Mouse (Mus musculus): ENCODE measurements around the gene Lef1.

Gene Lef1
- long read RNA-seq, experiment 1, partial matches to known transcripts = 2 of 6 reads
- long read RNA-seq, experiment 1, other reads (novel, unspliced or antisense) = 1 of 6 reads
- long read RNA-seq, experiment 2, transcript Lef1-201 (12 exons, 3,482 nt) = major isoform, 5 of 15 reads
- long read RNA-seq, experiment 2, partial matches to known transcripts = 1 of 15 reads
- long read RNA-seq, experiment 2, other reads (novel, unspliced or antisense) = 8 of 15 reads

- intact Hi-C loops (cut with DNase I) = no loop called here
Observed at GRCm38 (mm10) chr3:131110191-131111150, at the start of gene Lef1. TSS of gene Lef1 (plus strand) at chr3:131110471.

GRCm38 (mm10) chr3:131065001-131065400, 45.3 kb upstream of the Lef1 start:
- intact Hi-C loops (cut with DNase I) = no loop called here

GRCm38 (mm10) chr3:131066171-131066570, 44.1 kb upstream of the Lef1 start:
- intact Hi-C loops (cut with DNase I) = no loop called here

- intact Hi-C loops (cut with DNase I) = no loop called here
Observed at GRCm38 (mm10) chr3:131068000-131068399, 42.3 kb upstream of the Lef1 start.

- intact Hi-C loops (cut with DNase I) = no loop called here
Observed at GRCm38 (mm10) chr3:131070210-131070609, 40.1 kb upstream of the Lef1 start.

- intact Hi-C loops (cut with DNase I) = no loop called here
Observed at GRCm38 (mm10) chr3:131072661-131073060, 37.6 kb upstream of the Lef1 start.

GRCm38 (mm10) chr3:131073946-131074345, 36.3 kb upstream of the Lef1 start:
- intact Hi-C loops (cut with DNase I) = no loop called here

- intact Hi-C loops (cut with DNase I) = no loop called here
Observed at GRCm38 (mm10) chr3:131078041-131078621, 32.1 kb upstream of the Lef1 start.

- intact Hi-C loops (cut with DNase I) = no loop called here
Observed at GRCm38 (mm10) chr3:131078719-131079118, 31.6 kb upstream of the Lef1 start.

- intact Hi-C loops (cut with DNase I) = no loop called here
Observed at GRCm38 (mm10) chr3:131083722-131084121, 26.5 kb upstream of the Lef1 start.

GRCm38 (mm10) chr3:131084718-131085561, 25.3 kb upstream of the Lef1 start:
- intact Hi-C loops (cut with DNase I) = no loop called here

- intact Hi-C loops (cut with DNase I) = no loop called here
Observed at GRCm38 (mm10) chr3:131085978-131086377, 24.3 kb upstream of the Lef1 start.

GRCm38 (mm10) chr3:131089721-131090120, 20.6 kb upstream of the Lef1 start:
- intact Hi-C loops (cut with DNase I) = no loop called here

- intact Hi-C loops (cut with DNase I) = no loop called here
Observed at GRCm38 (mm10) chr3:131092113-131092512, 18.2 kb upstream of the Lef1 start.

- intact Hi-C loops (cut with DNase I) = no loop called here
Observed at GRCm38 (mm10) chr3:131093736-131094135, 16.5 kb upstream of the Lef1 start.

- intact Hi-C loops (cut with DNase I) = no loop called here
Observed at GRCm38 (mm10) chr3:131096105-131096504, 14.2 kb upstream of the Lef1 start.

GRCm38 (mm10) chr3:131102191-131102774, 8.0 kb upstream of the Lef1 start:
- intact Hi-C loops (cut with DNase I) = no loop called here

GRCm38 (mm10) chr3:131105362-131105761, 4.9 kb upstream of the Lef1 start:
- intact Hi-C loops (cut with DNase I) = no loop called here

GRCm38 (mm10) chr3:131105940-131106401, 4.3 kb upstream of the Lef1 start:
- intact Hi-C loops (cut with DNase I) = no loop called here

- intact Hi-C loops (cut with DNase I) = no loop called here
Observed at GRCm38 (mm10) chr3:131106451-131107291, 3.6 kb upstream of the Lef1 start.

Data from adrenal gland (tissue).